ENCODE assay signal across 13 mouse cellular contexts in the genomic region with DNA sequence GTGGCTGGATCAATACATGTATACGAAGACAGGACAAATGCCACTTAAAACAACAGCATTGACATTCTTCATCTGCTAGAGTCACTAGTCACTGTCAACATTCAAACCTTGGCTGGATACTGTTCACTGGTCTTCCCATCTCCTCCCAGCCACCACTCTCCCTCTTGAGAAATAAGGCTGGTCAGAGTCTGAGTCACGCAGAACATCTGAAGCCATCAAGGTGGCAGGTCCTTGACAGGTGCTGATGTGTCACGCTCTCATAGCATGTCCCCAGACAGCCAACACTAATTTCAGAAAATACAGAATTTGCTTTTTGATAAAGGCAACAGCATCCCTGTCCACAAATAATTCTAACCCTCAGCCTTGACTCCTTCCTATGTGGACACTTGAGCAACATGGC.
DNase-seq lines count a peak whose midpoint lies in the region.
"Had no signal": no experiment of that assay in that cellular context is flagged by ENCODE, and none has a peak within 500 bp of the region (broad histone marks: within the 10 kb centered on the region; RNA-seq: fewer than 3 reads in every experiment).

No protein-coding gene starts in this region.

- peak; percentile 54 for DNase-seq in adrenal gland, adult 2 months
- DNase-seq in adrenal gland, postnatal 14 days, result no peak
- DNase-seq: adrenal gland, adult 8-10 months; adrenal gland, postnatal 10 days; adrenal gland, postnatal 25 days; adrenal gland, postnatal 36 days; B cell, adult 2 months; cerebellum, adult 11 months; cerebellum, adult 11-12 months; cerebellum, adult 18-20 months; cerebellum, adult 2 months; cerebellum, adult 8-10 months; cerebellum, adult 9-10 months had no signal
